Mouse (Mus musculus): ENCODE data around the gene Gm2956.
"Not testable (repeated sequence)": the region's sequence is repeated elsewhere in the genome, so short reads cannot be mapped to it uniquely, and the experiment has no call there.

The Gm2956 gene

DNA sequence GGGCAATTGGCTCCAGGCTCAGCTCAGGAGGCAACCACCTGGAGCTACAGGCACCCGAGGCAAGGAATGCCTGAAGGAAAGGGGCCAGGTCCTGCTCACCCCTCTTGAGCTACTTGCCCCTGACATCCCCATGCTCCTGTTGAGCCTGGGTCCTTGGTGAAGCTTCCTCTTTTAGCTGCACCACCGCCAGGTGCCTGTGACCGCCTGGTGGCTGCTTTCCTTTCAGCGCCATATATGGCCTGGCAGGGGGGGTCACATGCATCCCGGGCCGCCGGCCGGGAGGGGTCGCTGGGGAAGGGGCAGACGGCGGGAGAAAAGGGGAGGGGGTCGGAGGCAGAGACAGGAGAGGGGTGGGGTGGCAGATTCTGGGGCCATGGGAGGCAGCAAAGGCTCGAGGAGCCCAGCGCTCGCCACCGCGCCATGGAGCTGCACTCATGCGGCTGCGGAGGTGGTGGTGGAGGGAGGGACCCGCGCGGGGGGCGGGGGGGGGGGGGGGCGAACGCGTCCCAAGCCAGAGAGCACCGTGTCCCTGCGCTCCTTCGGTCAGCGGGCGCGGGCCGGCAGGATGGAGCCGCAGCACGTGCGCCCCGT is at the start of gene Gm2956:
TSS of gene Gm2956 (plus strand) at position 541 of the 591 bp plus-strand sequence.
- peak; percentile 11 to 15 for DNase-seq (ENCODE audit: low spot score in 2 of 2)

DNA sequence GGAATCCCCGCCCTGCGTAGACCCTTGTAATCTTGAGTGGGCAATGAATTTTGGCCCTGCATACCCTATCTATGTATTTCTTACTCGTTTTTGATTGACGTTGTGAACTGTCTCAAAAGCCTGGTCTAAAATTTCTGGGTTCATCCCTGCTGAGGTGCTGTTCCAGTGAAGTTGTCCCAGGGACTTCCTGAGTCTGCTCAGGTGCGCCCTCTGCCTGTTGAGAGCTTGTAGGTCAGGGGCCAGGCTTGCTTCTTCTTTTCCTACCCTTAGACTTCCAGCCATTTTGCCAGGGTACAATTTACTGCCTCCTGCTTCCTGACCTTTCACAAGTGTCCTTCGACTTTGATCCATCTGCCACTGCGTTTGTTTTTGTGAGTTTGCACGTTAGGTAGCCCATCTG is 979 bp downstream of the Gm2956 start:
- peak; percentile 23 to 26 for DNase-seq (ENCODE audit: low spot score in 2 of 2)

DNA sequence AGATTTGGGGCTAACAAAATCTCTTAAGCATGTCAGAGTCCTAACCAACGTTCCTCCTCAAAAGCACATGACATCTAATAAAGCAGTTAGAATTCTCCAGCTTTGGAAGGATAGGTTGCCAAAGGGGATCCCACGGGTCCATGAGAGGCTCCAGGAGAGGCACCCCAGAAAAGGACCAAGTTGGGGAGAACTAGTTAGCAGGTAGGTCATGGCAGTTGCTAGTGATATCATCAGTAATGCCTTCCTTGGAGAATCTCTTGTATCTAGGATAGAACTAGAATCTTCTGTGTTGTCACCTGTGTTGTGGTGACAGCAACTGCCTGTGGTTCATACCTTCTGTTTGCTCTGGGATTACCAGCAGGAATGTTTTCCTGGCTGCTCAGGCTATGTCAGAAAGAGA is 62.4 kb downstream of the Gm2956 start, which contains the start of gene Gm10413:
TSS of gene Gm10413 (plus strand) at position 301 of the 400 bp plus-strand sequence.
- not testable (repeated sequence) for DNase-seq (ENCODE audit: low spot score in 2 of 2)
